Mouse (Mus musculus): Measurements from ENCODE around the gene Grb2.

- no peak for TF ChIP-seq CTCF (IDR thresholded peaks at IDR 0.05; ENCODE audit: extremely low read depth, insufficient read depth, insufficient read length, insufficient replicate concordance)
- TF ChIP-seq POLR2A (IDR thresholded peaks at IDR 0.05; ENCODE audit: low read depth, low read length), result peak; percentile 83
These were observed 80.5 kb downstream of the Grb2 start, which contains the start of gene Slc25a19 for GRCm38 (mm10) chr11:115627705-115628464.

Data from spleen, adult 2 months (tissue).